Mouse (Mus musculus): ENCODE data around the gene Sf1.

DNA sequence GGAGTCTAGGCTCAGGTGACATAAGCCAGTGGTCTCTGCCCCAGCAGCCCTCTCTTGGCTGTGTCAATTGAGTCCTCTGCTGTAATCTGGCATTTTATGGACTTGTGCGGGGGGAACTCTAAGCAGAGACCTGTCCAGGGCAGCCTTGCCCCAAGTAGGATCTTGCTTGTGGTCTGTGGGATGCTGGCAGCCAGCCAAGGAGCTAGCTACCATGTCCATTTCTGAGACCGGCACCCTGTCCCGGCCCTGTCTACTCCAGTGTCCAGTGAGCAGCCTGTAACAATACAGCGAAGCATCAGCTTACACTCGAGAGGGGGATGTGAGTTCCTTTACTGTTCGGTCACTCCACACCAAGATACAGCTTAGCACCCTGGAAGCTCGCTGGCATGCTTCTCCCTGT is 9.5 kb upstream of the Sf1 start:
- TF ChIP-seq CTCF (IDR thresholded peaks at IDR 0.05; ENCODE audit: extremely low read depth, insufficient read length, insufficient replicate concordance, low read depth, low read length): no peak
- TF ChIP-seq POLR2A (IDR thresholded peaks at IDR 0.05; ENCODE audit: low read depth, low read length): no peak
